Mouse (Mus musculus): ENCODE data around the gene Gcgr. TPM values are rescaled to one million over a fixed set of nuclear protein-coding genes. Genes with fewer than 3 reads are reported as not detected.
A peak's percentile ranks its signal among the peaks of the same experiment; 100 is the strongest.

Gene Gcgr
- total and polyA plus RNA-seq, 3 experiments = 0.09 to 0.20 (median 0.13) TPM

- Histone ChIP-seq H3K27ac (ENCODE audit: insufficient read depth, low read depth) (no peak overlapping the region), H3K36me3 (replicated peaks in 1 of 2; ENCODE audit: control insufficient read depth in 1 of 2, insufficient read depth in 1 of 2, low read length in 1 of 2) (no peaks in the 10 kb centered on the region), H3K27me3 (replicated peaks) (no peaks in the 10 kb centered on the region), H3K79me2 (replicated peaks; ENCODE audit: control insufficient read depth, extremely low read depth, insufficient read depth, poor library complexity, severe bottlenecking) (no peaks in the 10 kb centered on the region), H3K4me1 (ENCODE audit: control insufficient read depth in 1 of 2, insufficient read depth in 2 of 2) (peaks cover 0 to 16% of the 10 kb centered on the region in 2 experiments; a peak in 2 of 4 replicates), H3K4me2 (ENCODE audit: insufficient read depth, low read depth, poor library complexity, severe bottlenecking) (no peak overlapping the region), H3K9me3 (replicated peaks; ENCODE audit: low read length) (peaks cover 7% of the 10 kb centered on the region), H3K9ac (ENCODE audit: insufficient read depth, low read depth) (no peak overlapping the region), H3K4me3 (replicated peaks in 1 of 3; ENCODE audit: low read depth in 2 of 3, low read length in 2 of 3, poor library complexity in 1 of 3) (no peak overlapping the region)
- dilution Hi-C loops (cut with MboI; ENCODE audit: extremely low pct_ligation_motif_present, extremely low pct_unique_long_range_greater_than_20kb, low sequenced_read_pairs) = no loop called here
- DNase-seq (ENCODE audit: extremely low read depth) = no peak
- no peak for TF ChIP-seq JUND (conservative IDR thresholded peaks at IDR 0.05; ENCODE audit: low read depth, low read length)
- no peak for TF ChIP-seq ZMIZ1 (IDR thresholded peaks at IDR 0.05; ENCODE audit: low read depth, low read length)
- TF ChIP-seq ZKSCAN1 (IDR thresholded peaks at IDR 0.05; ENCODE audit: borderline replicate concordance, low read depth, low read length) = no peak
- no peak for TF ChIP-seq KAT2A (IDR thresholded peaks at IDR 0.05; ENCODE audit: insufficient replicate concordance, low read length)
- in situ Hi-C loops (cut with MboI; ENCODE audit: low pct_ligation_motif_present, low pct_unique_long_range_greater_than_20kb, low sequenced_read_pairs) = loop anchor here (5.0 kb wide), 1 partner anchor 45 kb away; no protein-coding TSS in a partner anchor
Observed at GRCm38 (mm10) chr11:120522581-120522980, 7.9 kb upstream of the Gcgr start.

- H3K27me3 ChIP-seq (replicated peaks) = peaks cover 2% of the 10 kb centered on the region
- H3K4me3 ChIP-seq (replicated peaks in 1 of 3; ENCODE audit: low read depth in 2 of 3, low read length in 2 of 3, poor library complexity in 1 of 3) = no peak overlapping the region
- DNase-seq (ENCODE audit: extremely low read depth) = peak; percentile 87
Observed at GRCm38 (mm10) chr11:120525959-120526358, 4.5 kb upstream of the Gcgr start.

GRCm38 (mm10) chr11:120527690-120528354 is 2.7 kb upstream of the Gcgr start:
- in situ Hi-C loops (cut with MboI; ENCODE audit: low pct_ligation_motif_present, low pct_unique_long_range_greater_than_20kb, low sequenced_read_pairs) (no loop called here), dilution Hi-C loops (cut with MboI; ENCODE audit: extremely low pct_ligation_motif_present, extremely low pct_unique_long_range_greater_than_20kb, low sequenced_read_pairs) (no loop called here)
- H3K36me3 ChIP-seq (replicated peaks in 1 of 2; ENCODE audit: control insufficient read depth in 1 of 2, insufficient read depth in 1 of 2, low read length in 1 of 2) = no peaks in the 10 kb centered on the region
- H3K4me3 ChIP-seq (replicated peaks in 1 of 3; ENCODE audit: low read depth in 2 of 3, low read length in 2 of 3, poor library complexity in 1 of 3) = no peak overlapping the region
- DNase-seq (ENCODE audit: extremely low read depth) = no peak
- peaks cover 18% of the 10 kb centered on the region for H3K27me3 ChIP-seq (replicated peaks)
- H3K9me3 ChIP-seq (replicated peaks; ENCODE audit: low read length) = peaks cover 13% of the 10 kb centered on the region
- H3K79me2 ChIP-seq (replicated peaks; ENCODE audit: control insufficient read depth, extremely low read depth, insufficient read depth, poor library complexity, severe bottlenecking) = no peaks in the 10 kb centered on the region
- H3K27ac ChIP-seq (ENCODE audit: insufficient read depth, low read depth) = no peak overlapping the region
- TF ChIP-seq MAZ (IDR thresholded peaks at IDR 0.05; ENCODE audit: low read depth, low read length) (no peak), CHD2 (IDR thresholded peaks at IDR 0.05; ENCODE audit: low read length) (no peak), POLR2A (IDR thresholded peaks at IDR 0.05; ENCODE audit: low read depth, low read length) (no peak)
- H3K4me1 ChIP-seq (ENCODE audit: control insufficient read depth in 1 of 2, insufficient read depth in 2 of 2) = peaks cover 0 to 14% of the 10 kb centered on the region in 2 experiments; a peak in 2 of 4 replicates
- no peak overlapping the region for H3K9ac ChIP-seq (ENCODE audit: insufficient read depth, low read depth)
- no peak overlapping the region for H3K4me2 ChIP-seq (ENCODE audit: insufficient read depth, low read depth, poor library complexity, severe bottlenecking)

More at GRCm38 (mm10) chr11:120525959-120526358, 4.5 kb upstream of the Gcgr start:
- dilution Hi-C loops (cut with MboI; ENCODE audit: extremely low pct_ligation_motif_present, extremely low pct_unique_long_range_greater_than_20kb, low sequenced_read_pairs) (no loop called here), in situ Hi-C loops (cut with MboI; ENCODE audit: low pct_ligation_motif_present, low pct_unique_long_range_greater_than_20kb, low sequenced_read_pairs) (no loop called here)
- peaks cover 0 to 14% of the 10 kb centered on the region in 2 experiments; a peak in 2 of 4 replicates for H3K4me1 ChIP-seq (ENCODE audit: control insufficient read depth in 1 of 2, insufficient read depth in 2 of 2)
- TF ChIP-seq E2F4 (IDR thresholded peaks at IDR 0.05; ENCODE audit: insufficient replicate concordance, low read depth, low read length) (no peak), SIN3A (IDR thresholded peaks at IDR 0.05; ENCODE audit: low read length) (no peak), MAFK (IDR thresholded peaks at IDR 0.05; ENCODE audit: insufficient replicate concordance, low read length) (no peak), MAZ (IDR thresholded peaks at IDR 0.05; ENCODE audit: low read depth, low read length) (no peak), HCFC1 (IDR thresholded peaks at IDR 0.05; ENCODE audit: low read depth, low read length) (peak; percentile 51; the same call in 1 of the 2 replicates), POLR2A (IDR thresholded peaks at IDR 0.05; ENCODE audit: low read depth, low read length) (peak; percentile 43; the same call in 1 of the 2 replicates), ELF1 (IDR thresholded peaks at IDR 0.05; ENCODE audit: low read depth, low read length) (peak; percentile 69), ZMIZ1 (IDR thresholded peaks at IDR 0.05; ENCODE audit: low read depth, low read length) (no peak), MEF2A (IDR thresholded peaks at IDR 0.05; ENCODE audit: borderline replicate concordance, low read depth, low read length) (no peak)
- H3K4me2 ChIP-seq (ENCODE audit: insufficient read depth, low read depth, poor library complexity, severe bottlenecking) = no peak overlapping the region
- peaks cover 14% of the 10 kb centered on the region for H3K9me3 ChIP-seq (replicated peaks; ENCODE audit: low read length)
- no peaks in the 10 kb centered on the region for H3K79me2 ChIP-seq (replicated peaks; ENCODE audit: control insufficient read depth, extremely low read depth, insufficient read depth, poor library complexity, severe bottlenecking)
- H3K9ac ChIP-seq (ENCODE audit: insufficient read depth, low read depth) = no peak overlapping the region
- H3K36me3 ChIP-seq (replicated peaks in 1 of 2; ENCODE audit: control insufficient read depth in 1 of 2, insufficient read depth in 1 of 2, low read length in 1 of 2) = no peaks in the 10 kb centered on the region
- H3K27ac ChIP-seq (ENCODE audit: insufficient read depth, low read depth) = no peak overlapping the region
